Mouse (Mus musculus) ZHBTc4 (cell line): Measurements from ENCODE around the gene Hyal6.

Source experiments
- DNase-seq: peaks from one replicate; pipeline ENCODE4 v3.0.0-alpha.2; 2011; ENCODE audit warnings: low read depth, low spot score

Gene Hyal6

DNA sequence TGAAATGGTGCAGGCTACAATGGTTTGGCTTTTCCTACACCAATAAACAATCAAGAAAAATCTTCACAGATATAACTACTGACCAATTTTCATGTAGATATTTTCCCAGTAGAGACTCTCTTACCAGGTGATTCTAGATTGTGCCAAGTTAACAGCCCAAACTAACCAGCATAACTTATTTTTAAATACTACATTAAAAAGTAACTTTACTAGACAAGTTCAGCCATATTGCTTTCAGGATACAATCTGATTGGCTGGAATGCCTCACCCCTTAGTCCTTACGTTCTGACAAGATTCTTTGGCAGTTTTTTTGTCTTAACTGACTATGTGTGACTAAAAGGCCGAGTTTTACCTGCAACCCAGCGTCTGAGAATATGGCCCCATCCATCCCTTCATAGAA lies at the start of gene Hyal6:
Gene Hyal6 (plus strand): TSS at position 301 of the 400 bp plus-strand sequence.
- no peak for DNase-seq

DNA sequence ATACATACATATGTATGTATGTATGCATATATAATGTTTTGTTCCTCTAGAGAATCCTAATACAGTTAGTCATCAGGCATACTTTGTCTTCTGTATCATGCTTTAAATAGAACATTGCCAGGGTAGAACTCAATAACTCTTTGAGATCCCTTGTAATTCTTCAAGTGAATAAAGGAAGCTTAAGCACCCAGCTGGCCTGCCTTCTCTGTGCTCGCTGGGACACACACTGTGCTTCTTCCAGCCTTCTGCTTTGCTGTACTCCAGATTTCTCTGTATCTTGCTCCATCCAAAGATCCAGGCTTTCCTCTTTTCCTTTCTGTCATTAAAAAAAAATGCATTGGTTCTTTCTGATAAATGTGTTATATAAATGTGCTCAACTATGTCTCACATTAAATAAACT lies 45.2 kb upstream of the Hyal6 start:
- DNase-seq, result no peak

DNA sequence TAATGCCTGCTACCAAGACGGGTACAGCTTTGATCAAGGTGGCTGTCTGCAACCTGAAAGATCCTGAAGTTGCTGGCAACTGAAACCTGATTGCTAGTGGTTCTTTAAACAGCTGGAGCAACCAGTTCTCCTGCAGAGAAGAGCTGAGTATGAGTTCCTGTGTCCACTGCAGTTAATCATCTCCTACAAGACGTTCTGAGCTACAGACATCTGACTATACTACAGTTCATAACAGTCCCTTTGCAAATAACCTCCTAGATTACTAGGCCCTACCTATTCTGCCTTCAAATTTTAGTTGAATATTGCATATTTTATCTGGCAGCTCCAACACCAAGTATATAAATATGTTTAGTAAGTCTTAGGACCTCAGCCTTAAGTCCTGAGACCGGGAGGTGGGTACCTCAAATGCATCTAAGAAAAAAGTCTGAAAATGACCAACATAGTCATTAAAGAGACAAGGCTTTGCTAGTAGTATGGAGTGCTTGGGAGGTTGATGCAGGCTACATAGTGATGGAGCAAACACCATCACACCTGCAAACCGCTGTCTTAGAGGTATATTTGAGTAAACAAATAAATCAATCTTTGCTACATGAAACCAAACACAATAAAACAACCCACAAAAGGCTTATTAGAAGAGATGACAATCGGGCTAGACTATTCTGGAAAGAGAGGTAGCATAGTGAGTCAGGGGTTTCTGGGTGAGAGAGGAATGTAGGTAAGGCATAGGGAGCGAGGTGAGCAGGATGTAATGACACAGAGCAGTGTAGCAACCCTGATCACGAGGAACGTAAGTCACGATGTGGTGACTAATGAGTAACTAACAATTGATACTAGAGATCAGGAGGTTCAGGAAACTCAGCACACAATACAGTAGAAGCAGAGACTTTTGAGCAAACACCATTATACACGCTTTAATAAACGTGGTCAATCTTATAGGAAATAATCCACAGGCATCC lies 38.3 kb upstream of the Hyal6 start:
- DNase-seq, result no peak

DNA sequence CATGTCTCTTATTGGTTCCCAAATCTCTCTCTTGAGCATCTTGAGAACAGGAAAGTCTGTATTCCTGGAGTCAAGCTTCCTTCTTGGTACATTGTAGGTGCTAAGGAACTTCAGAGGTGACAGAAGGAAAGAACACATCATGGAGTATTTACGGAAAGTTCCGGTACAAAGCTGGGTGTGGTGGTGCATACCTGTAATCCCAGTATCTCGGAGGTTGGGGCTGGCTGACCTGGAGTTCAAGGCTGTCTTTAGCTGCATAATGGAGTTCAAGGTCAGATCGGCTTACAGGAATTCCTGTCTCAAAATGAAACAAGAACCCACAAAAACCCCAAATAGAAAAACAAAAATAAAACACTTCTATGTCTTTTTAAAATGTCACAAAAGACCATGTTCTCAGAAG lies 36.9 kb upstream of the Hyal6 start:
- DNase-seq, result peak; percentile 11

DNA sequence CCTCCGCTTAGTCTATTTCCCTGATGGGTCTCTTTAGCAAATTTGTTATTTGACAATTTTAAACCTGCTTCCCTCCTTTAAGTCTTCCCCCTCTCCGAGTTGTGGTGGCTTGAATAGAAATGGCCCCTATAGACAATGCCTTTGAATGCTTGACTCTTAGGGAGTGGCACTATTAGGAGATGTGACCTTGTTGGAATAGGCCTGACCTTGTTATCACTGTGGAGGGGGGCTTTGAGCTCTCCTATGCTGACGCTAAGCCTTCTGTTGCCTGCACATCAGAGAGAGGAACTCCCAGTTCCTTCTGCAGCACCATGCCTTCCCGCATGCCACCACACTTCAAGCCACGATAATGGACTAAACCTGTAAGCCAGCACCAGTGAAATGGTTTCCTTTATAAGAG lies 35.8 kb upstream of the Hyal6 start:
- DNase-seq, result peak; percentile 38

DNA sequence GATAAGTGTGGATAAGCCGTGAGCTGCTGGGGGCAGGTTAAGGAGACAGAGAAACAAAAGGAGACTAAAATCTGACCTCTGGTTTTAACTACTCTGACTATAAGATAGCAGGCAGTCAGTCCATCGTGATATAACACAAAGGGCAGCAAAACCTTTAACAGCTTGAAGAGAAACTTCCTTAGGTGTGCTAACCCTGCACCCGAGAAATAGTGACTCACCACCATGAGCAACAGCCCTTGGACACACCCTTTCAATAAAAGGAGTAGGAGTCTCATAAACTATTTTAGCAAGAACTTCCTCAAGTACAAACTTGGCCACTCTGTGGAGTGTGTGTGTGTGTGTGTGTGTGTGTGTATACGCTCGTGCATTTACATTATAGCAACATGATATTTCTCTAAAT lies 26.0 kb upstream of the Hyal6 start:
- DNase-seq, result no peak

DNA sequence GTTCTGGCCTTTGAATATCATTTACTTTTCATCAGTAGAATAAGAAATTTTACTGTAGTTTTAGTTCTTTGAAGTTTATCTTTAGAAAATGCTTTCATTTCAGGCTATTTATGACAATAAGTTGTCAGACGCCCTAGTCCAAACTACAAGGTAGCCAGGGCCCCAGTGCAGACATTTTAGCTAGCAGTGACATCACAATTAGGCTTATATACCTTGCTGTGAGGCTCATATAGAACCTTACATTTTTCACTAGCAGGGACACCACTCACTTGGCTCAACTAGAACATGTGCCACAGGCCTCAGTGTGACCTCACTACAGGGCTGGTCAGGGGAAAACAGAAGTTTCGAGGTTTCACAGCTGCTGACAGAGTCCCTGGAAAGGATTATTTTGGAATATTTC lies 25.5 kb upstream of the Hyal6 start:
- no peak for DNase-seq

DNA sequence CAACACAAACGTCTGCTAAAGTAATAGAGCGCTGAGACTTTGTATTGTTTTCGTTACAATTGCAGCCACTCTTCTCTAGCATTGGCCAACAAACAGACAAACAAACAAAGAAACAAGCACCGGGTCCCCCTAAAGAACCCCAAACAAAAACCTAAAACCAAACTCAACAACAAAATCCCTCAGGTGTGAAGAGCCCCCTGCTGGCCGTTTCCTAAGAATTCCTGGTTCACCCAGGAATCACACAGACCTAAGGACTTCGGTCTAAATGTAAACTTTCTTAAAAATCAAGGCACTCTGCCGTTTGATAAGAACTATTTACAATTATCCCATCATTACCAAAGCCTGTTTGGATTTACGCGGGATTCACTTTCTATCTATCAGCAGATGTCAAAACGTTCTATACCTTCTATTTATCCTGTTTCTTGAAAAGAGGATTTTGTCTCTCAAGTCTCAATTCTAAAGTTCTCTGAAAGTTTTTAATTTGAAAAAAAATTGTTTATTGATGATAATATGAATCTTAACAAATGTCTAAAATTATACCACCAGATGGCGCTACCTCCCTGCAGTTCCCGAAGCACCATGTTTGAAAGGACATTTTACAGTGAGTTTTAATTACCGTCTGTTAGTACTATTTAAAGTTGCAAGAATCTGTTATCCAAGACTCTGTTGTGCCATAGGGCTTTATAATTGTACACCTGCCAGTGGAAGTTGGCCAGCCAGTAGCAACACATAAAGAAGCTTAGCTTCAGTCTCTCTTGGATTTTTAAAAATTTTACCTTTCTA lies 11.5 kb upstream of the Hyal6 start:
- DNase-seq, result peak; percentile 33

DNA sequence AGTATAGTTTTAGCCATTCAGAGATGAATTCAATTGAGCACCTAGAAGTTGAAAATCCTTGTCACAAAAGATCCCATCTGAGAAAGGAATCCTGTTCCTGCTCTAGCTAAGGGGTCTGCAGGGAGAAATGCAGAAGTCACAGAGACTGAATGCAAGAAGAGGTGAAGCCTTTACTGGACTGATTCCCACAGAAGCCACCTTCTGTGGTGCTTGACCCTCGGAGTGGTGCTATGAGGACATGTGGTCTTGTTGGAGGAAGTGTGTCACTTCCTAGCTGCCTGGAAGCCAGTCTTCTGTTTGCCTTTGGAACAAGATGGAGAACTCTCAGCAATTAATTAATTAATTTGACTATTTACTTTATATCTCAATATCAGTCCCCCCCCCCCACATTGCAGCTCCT lies 4.9 kb upstream of the Hyal6 start:
- DNase-seq, result no peak

DNA sequence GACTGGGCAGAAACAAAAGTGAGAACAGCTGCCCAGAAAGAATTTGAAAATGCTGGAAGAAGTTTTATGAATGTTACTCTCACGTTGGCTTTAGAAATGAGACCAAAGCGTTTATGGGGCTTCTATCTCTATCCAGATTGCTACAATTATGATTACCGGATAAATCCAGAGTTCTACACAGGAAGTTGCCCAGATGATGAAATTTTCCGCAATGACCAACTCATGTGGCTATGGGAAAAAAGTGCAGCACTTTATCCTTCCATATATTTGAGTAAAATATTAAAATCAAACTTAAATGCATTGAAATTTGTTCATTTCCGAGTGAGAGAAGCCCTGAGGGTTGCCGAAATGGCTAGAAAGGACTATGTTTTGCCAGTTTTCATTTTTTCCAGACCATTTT lies 1.5 kb downstream of the Hyal6 start:
- no peak for DNase-seq

DNA sequence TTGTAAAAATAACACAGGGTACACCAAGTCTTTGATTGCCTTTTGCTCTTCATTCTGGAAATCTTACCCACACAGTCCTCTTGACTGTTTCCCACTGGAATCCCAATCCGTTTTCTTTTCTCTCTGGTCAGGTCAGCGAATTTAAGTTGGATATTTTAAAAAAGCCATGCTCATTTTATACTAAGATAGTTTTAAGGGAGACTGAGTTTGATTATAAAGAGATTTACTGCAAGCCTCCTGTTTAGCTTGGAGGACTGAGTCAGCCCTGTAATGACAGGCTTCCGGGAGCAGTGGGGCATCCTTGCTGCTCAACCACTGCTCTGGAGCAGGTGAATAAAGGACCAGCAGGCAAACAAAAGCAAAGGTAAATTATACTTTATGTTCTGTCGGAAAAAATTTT lies 15.0 kb downstream of the Hyal6 start, which contains the start of gene Hyal4:
Gene Hyal4 (plus strand): TSS at position 301 of the 400 bp plus-strand sequence.
- DNase-seq, result no peak

DNA sequence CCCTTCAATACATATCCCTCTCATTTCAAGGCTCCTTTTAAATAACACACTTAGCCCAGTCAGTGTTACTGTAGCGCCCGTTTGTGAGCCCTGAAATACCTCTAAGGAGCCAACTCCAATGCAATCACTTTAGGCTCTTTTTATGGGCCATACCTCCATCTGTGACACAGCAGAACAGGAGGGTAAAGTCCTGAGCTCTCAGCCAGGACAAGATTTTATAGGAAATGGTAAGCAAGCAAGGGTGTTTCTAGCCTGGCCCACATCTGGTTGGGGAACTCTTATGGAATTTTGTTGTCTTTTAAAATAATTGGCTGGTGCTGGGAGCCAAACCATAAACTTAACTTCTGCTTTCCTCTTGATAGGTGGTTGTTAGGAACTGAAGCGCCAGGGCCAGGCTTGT lies 26.2 kb downstream of the Hyal6 start:
- no peak for DNase-seq

DNA sequence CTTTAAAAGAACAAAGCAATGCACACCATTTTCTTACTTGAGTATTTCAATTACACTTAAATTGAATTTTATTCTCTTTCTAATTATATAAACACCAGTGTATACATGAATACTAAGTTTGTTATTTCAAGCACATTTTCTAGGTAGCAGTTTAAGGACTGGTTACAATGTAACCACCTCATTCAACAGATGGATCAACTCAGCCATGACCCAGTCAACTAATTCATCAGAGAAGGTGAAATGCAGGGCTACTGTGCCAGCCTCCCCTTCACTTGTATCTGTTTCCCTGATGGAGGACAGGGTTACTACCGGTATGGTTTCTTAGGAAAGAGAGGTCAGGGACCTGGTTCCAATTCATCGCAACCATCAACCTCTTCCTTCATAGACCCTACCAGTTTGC lies 33.2 kb downstream of the Hyal6 start:
- DNase-seq, result no peak

DNA sequence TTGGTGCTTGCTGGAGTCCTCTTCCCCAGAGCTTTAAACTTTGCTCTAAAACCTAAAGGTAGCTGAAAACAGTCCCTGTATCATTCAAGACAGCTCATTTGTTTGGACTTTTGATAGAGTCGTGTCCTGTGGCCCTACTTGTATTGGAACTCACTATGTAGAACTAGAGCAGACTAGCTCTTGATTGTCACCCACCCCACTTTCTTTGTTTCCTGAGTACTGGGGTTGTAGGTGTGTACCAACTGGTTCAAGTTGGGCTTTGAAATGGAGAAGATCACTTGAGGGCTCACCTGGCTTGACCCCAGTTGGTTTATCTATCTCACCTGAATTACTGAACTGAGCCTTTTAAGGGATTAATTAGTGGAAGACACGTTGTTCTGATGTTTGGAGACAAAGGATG lies 46.1 kb downstream of the Hyal6 start:
- peak; percentile 69 for DNase-seq

DNA sequence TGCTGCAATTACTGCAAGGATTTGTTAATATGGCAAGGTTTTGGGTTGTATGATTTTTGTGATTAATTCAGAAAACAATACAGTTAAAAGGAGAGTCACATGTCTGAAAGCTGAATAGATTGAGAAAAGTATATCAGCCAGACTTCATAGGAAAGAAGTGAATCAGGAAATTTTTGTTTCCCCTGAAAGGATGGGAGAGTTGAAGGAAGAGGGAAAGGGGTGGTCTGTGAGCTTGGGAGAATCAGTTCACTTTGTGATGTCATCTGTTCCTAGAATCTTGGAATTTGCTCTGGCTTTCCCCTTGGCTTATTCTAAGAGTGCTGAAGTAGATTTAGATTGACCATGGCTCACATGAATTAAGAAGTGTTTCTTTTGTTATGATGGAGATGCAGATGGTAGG lies 57.8 kb downstream of the Hyal6 start, which contains the start of gene Spam1:
Gene Spam1 (plus strand): TSS at position 301 of the 400 bp plus-strand sequence.
- no peak for DNase-seq
